Mouse (Mus musculus): ENCODE results near the gene Gse1.

The Gse1 gene

GRCm38 (mm10) chr8:120553441-120554123 lies 325.3 kb downstream of the Gse1 start:
- no peak for DNase-seq (ENCODE audit: low spot score in 2 of 2)

DNA sequence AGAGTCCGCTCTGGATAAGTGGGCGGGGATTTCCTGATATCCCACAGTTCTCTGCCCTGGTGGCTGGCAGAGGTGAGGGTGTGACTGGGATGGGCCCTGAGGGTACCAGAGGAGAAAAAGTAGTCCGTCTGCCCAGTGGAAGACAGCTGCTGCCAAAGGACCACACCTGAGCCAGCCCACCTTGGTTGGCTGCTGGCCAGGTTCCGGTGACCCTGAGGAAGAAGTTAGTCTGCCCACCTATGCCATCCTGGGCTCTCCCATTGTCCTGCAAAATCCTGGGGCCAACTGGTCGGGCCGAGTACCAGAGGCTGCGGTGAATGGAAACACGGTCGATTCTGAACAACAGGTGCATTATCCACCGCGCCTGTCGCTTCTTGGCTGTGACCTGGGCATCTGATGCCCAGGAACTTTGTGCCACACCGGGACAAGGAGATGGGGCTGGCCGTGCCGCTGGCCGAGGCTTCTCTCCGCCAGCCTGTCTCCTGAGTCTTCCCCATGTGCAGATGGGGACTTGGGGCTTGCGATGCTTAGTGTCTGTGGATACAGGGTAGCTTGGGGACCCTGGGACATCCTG lies 326.3 kb downstream of the Gse1 start:
- DNase-seq (ENCODE audit: low spot score in 2 of 2): no peak

- no peak for DNase-seq (ENCODE audit: low spot score in 2 of 2)
Observed at GRCm38 (mm10) chr8:120556198-120556892, 328.1 kb downstream of the Gse1 start.

DNA sequence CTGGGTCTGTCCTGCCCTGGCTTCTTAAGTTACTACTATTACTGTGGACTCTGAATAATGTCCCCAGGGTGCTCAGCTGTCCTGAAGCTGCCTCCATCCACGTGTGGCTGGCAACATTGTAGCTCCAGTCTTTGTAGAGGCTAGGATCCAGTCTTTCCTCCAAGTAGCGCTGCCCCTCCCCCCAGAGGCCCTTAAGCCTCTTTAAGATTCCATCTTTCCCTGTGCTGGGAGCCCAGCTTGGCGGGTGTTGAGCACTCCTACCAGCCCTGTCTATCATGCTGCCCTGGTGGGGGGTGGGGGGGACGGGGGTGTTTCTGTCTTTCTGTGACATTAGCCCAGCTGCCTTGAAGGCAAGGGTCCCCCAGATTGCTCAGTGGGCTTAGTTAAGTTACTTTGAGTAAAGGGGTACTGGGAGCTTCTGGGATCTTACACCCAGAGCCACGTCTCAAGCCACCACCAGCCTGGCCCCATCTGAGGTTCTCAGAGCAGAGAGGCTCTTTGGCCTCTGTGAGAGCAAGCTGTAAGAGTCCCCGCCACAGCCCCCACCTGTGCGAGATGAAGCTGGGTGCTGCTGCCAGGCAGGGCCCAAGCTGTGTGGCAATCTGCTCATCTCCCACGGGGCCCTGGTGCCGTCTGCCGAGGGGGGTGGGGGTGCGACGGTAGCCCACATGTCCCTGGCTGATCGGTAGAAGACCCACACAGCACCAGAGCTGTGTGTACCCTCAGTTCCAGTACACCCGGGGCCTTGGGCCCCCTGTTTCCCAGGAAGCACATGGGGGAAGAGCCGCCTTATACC lies 329.1 kb downstream of the Gse1 start:
- peak; percentile 84 to 86 for DNase-seq (ENCODE audit: low spot score in 2 of 2)

DNA sequence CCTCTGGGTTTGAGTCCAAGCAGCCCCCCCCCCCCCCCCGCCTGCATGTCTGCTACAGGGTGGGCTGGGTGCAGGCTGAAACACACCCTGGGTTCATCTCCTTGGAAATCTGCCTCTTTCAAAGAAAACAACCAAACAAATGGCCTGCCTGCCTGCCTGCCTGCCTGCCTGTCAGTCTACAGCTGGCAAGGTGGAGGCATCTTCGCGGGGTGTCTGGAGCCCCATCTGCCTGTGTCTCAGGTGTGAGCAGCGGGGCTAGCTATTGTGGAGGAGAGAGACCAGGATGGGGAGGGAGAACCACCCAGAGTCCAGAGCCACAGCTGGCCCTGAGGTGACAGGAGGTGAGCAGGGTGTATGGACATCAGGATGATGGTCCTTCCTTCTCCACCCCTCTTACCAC lies 329.9 kb downstream of the Gse1 start:
- no peak for DNase-seq (ENCODE audit: low spot score in 2 of 2)

DNA sequence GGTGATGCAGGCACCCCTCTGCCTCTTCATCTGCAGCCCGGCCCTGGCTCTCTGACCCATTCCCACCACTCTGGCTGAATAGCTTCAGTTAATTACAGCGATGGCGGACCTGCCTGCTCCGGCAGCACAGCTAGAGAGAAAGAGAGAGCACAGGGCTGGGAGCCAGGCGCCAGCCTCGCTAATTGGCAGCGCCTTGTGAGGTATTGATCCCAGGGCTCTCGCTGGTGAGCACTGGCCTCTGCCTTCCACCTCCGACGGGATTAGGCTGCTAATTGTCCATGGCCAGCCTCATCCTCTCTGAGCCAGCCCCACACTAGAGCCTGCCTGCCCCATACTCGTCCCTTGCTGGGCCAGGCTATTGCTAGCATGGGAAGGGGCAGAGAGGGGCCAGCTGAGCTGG lies 331.4 kb downstream of the Gse1 start:
- peak; percentile 76 to 81 for DNase-seq (ENCODE audit: low spot score in 2 of 2)

DNA sequence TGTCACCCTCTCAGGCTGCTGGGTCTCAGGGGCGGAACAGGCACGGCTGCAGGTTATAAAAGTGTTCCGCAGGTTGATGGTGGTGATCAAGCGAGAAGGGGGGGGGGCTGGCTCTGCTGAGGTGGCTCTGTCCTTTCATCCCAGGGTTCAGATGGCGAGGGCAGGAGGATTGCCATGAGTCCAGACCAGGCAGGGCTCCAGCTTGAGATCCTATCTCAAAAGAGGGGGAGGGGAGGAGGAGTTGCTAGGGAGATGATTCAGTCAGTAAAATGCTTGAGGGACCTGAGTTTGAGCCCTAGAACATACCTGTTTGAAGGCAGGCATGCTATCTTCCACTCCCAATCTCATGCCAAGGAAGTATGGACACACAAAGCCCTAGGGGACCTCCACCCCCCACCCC lies 332.3 kb downstream of the Gse1 start:
- DNase-seq (ENCODE audit: low spot score in 2 of 2): no peak

DNA sequence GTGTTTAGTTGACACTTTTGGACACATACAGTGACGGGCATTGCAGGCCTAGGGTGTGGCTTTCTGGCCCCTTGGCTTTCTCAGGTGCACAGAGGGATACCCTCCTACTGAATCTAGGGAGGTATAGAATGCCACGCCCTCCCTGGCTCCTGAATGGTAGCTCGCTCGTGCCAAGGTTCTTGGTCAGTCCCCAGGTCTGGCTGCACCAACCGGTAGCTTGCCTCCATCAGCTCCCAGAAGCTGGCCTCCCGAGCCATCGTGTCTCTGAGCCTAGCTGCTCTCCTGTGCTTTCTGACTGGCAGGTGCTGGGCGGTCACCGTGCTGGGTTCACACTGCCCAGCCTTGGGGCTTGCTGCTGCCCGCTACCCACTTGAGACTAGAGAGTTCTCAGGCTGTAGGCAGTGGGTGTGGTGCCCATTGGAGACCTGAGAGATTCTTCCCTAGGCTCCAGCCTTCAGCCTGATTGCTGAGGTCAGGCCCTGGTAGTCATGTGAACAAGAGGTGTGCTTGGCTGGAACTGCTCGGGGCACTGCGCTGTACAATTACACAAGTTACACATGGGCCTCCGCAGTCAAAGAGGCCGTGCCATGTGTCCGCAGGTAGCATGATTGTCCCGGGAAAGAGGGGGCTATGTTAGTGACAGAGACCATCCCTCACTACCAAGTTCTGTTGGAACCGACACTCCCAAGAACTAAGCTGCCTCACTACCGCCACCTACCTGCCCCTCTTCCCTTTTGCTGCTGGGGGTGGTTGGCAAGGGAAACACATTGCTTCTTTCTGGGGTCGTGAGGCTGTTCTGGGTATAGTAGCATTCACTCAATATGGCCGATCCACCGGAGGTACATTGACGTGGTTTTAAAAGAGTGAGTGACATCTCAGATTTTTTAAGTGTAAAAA lies 333.5 kb downstream of the Gse1 start:
- peak in 1 of 2 experiments; percentile 52 for DNase-seq (ENCODE audit: low spot score in 2 of 2)

DNA sequence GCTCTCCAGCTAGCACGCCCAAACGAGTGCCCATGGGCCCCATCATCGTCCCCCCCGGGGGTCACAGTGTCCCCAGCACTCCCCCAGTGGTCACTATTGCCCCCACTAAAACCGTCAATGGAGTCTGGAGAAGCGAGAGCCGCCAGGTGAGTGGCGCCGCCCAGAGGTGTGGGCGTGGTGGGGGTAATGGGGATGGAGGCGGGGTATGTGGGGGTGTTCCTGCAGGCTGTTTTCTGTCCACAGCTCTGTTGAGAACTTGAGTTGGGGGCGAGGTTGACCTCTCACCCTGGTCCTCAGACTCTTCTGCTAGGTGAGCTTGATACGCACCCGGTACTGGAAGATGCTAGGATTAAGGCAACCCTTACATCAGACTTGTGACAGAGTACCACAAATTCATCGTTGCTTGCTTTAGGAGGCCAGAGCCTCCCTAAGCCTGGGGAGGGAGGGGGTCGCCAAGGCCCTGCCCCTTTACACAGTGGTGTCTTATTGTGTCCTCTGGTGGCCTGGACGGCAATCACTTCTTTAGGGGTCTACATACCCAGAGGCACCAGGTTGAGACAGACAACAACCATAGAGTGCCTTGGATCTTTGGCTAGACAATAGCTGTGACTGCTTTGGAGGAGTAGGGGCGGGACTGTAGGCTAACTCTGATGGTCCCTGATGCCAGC lies 334.6 kb downstream of the Gse1 start:
- DNase-seq (ENCODE audit: low spot score in 2 of 2): no peak

- DNase-seq (ENCODE audit: low spot score in 2 of 2): no peak
Observed at GRCm38 (mm10) chr8:120563348-120563724, 335.1 kb downstream of the Gse1 start.

DNA sequence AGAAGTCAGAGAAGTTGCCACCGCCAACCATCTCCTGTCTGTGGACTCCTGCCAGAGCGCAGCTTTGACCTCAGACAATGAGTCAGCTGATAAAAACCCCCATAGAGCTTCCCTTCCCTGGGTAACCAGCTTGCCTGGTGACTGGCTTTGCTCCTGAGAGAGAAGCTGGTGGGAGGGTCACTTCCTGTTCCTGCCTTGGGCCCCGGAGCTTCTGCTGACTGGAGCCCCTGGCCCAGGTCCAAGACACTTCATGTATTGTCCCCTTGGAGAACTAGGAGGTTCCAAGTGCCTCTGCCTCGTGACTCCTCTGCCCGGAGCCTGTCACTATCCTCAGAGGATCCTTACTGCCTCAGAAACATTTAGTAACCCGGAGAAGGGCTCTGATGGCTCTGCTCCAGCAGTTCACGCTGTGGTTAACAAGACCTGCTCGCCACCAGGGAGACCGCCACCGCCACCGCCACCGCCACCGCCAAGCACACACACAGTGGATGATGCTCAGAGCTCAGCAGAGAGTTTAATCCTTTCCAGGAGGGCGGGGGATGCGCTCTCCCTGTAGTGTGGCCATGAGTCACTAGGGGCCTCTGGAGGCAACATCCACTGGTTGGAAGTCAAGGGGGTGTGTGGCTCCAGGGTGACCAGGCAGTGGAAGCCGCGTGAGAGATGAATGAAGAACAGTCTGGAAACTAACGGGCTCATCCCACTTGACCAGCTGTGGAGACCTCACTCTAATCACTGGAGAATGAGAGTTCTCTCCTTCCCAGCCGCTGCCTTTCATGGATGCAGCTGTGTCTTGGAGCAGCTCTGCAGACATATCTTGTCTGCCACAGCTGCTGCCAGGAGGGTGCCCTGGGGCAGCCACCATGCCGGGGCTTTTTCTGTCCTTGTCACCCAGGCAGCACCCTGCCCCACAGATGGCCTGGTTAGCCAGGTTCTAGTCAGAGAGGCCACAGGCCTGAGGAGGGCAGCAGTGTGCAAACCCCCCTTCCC lies 335.9 kb downstream of the Gse1 start:
- DNase-seq (ENCODE audit: low spot score in 2 of 2): peak; percentile 86 to 87

- DNase-seq (ENCODE audit: low spot score in 2 of 2): no peak
Observed at GRCm38 (mm10) chr8:120565151-120565711, 337.0 kb downstream of the Gse1 start.

GRCm38 (mm10) chr8:120566681-120567080 lies 338.4 kb downstream of the Gse1 start:
- no peak for DNase-seq (ENCODE audit: low spot score in 2 of 2)

- DNase-seq (ENCODE audit: low spot score in 2 of 2): no peak
Observed at GRCm38 (mm10) chr8:120567731-120568130, 339.5 kb downstream of the Gse1 start.

DNA sequence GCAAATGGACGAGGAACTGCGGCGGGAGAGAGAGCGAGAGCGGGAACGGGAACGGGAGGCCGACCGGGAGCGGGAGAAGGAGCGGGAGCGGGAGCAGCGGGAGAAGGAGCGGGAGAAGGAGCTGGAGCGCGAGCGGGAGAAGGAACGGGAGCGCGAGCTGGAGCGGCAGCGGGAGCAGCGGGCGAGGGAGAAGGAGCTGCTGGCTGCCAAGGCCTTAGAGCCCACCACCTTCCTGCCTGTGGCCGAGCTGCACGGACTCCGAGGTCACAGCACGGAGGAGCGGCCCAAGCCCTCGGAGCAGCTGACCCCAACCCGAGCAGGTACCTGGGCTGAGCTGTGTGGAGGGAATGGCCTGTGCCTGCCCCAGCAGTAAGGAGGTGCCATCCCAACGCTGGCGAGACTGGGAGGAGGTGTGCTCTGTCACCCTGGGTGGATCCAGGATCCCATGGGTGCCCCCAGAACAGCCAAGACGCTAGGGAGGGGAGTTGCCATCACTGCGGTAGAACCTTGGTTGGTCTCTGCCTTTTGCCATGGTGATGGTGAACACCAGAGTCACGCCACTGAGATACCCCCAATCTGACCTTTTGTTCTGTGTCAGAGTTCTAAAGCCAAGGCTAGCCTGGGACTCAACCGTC lies 340.0 kb downstream of the Gse1 start:
- no peak for DNase-seq (ENCODE audit: low spot score in 2 of 2)

DNA sequence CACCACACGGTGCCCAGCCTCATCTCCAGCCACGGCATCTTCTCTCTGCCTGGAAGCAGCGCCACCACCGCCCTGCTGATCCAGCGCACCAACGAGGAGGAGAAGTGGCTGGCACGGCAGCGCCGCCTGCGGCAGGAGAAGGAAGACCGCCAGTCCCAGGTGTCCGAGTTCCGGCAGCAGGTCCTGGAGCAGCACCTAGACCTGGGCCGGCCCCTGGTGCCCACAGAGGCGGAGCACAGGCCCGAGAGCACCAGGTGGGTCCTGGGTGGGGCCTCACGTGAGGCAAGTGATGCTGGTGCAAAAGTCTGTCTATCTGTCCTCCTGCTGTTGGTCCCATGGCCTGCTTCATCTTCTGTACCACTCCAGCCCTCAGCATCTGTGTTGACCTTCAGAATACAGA lies 340.9 kb downstream of the Gse1 start:
- DNase-seq (ENCODE audit: low spot score in 2 of 2): no peak

DNA sequence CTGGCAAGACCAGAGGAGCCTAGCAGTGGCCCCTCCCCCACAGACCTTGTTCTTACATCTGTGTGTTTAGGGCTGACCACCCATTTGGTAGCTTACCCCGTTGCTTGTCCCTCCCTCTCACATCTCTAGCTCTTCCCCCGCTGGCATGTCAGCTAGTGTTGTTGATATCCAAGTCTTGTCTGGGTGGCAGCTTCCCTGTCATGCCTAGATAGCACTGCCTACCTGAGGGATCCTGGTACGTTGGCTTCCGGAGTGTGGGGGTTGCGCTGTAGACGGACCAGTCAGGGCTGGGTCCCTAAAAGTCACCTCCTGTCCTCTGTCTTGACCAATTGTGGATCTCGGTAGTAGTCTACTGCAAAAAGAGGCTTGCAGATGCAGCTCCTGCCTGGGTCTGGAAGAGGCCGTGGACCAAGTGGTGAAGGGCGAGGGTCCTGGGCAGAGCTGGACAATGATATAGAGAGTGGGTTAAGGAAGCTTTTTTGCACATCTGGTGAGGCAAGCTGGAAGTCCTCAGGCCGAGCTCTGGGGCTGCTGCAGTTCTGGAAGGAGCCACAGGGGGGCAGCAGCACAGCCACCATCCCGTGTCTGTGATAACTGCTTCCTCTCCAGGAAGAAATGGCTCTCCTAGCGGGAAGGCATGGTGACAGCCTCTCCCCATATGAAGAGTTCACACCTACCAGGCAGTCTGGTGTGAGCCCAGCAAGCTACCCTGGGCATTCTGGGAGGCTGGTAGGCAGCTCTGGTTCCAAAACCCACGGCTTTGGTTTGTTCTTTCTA lies 341.9 kb downstream of the Gse1 start:
- DNase-seq (ENCODE audit: low spot score in 2 of 2): peak; percentile 82 to 85

DNA sequence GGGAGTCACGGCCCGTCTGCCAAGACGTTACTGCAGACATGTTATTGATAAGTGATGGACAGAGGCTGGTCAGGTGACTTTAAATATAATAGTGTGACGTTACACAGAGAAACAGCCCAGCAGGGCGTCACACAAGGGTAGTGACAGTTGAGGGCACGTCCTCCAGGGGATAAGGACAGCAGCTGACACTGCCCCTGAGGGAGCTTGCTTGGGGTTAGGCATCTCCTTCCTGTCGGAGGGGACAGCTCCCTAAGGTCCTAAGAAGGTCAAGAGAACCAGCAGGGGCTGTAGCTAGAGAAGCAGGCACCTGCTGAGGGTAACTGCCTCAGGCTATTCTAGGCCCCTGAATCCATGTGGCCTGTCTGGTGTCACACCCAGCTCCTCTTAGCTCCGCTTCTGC lies 343.3 kb downstream of the Gse1 start:
- no peak for DNase-seq (ENCODE audit: low spot score in 2 of 2)

Data from right cerebral cortex, postnatal 10 days (tissue).